Mouse (Mus musculus) heart, embryonic 12.5 days (tissue): ENCODE data around the gene Arcn1. TPM values are rescaled to one million over a fixed set of nuclear protein-coding genes. Genes with fewer than 3 reads are reported as not detected.
"Not testable (repeated sequence)": the region's sequence is repeated elsewhere in the genome, so short reads cannot be mapped to it uniquely, and the experiment has no call there.

Source experiments
- ATAC-seq: fragments of 200-750 bp; cut with Nextera tagmentation; 2 replicates; pipeline ENCODE4 v1.8.0; 2017; ENCODE audit warnings: moderate TSS enrichment, moderate library complexity; ENCODE audit not compliant: insufficient number of reproducible peaks, low FRiP score
- H3K27ac ChIP-seq: fragments of 300-500 bp; sonication (generic); 2 replicates; pipeline ENCODE4 v1.5.1; 2016; ENCODE audit warnings: mild to moderate bottlenecking, moderate library complexity; ENCODE audit not compliant: poor library complexity, severe bottlenecking
- H3K27me3 ChIP-seq: fragments of 300-500 bp; sonication (generic); replicated peaks from 2 replicates; pipeline ENCODE4 v1.6.1; 2016; ENCODE audit warnings: mild to moderate bottlenecking, moderate library complexity
- H3K36me3 ChIP-seq: fragments of 300-500 bp; sonication (generic); 2 replicates; pipeline ENCODE4 v1.6.1; 2016; ENCODE audit warnings: mild to moderate bottlenecking, moderate library complexity
- H3K4me1 ChIP-seq: fragments of 300-500 bp; sonication (generic); replicated peaks from 2 replicates; pipeline ENCODE4 v1.6.1; 2016; ENCODE audit warnings: mild to moderate bottlenecking
- H3K4me2 ChIP-seq: fragments of 300-500 bp; sonication (generic); 2 replicates; pipeline ENCODE4 v1.6.1; 2016; ENCODE audit warnings: mild to moderate bottlenecking, moderate library complexity
- H3K4me3 ChIP-seq: fragments of 300-500 bp; sonication (generic); 2 replicates; pipeline ENCODE4 v1.5.1; 2016; ENCODE audit warnings: mild to moderate bottlenecking
- H3K9ac ChIP-seq: fragments of 300-500 bp; sonication (generic); 2 replicates; pipeline ENCODE4 v1.6.1; 2016; ENCODE audit warnings: mild to moderate bottlenecking, moderate library complexity
- H3K9me3 ChIP-seq: fragments of 300-500 bp; sonication (generic); replicated peaks from 2 replicates; pipeline ENCODE4 v1.6.1; 2016; ENCODE audit warnings: mild to moderate bottlenecking, moderate library complexity
- whole genome bisulfite sequencing: fragments of 180-500 bp; shearing (Covaris S2); methylation state at CpG from one replicate; pipeline ENCODE4 v1.1.7; 2016; 5-methylcytosine and 5-hydroxymethylcytosine counted together
- polyA plus RNA-seq: library from polyadenylated mRNA; unstranded; fragments of >200 nt; fragmentation: Nextera tagmentation; extraction: Ambion mirVana; gene quantifications from 2 replicates; pipeline ENCODE4 v1.2.1, GENCODE M21; 2016

Gene Arcn1
- polyA plus RNA-seq, 1 experiment from 2014 or later = 151 TPM

GRCm38 (mm10) chr9:44799102-44799957, 31.7 kb upstream of the Arcn1 start, which contains the start of gene Tmem25:
TSS of gene Tmem25 (minus strand) at chr9:44799307.
- Histone ChIP-seq H3K9ac (peak within 1 kb of the TSS; percentile 77), H3K4me1 (peaks cover 13% of the 10 kb centered on the region)
- under 1% methylated on average over 75 of the region's 75 CpGs for WGBS

DNA sequence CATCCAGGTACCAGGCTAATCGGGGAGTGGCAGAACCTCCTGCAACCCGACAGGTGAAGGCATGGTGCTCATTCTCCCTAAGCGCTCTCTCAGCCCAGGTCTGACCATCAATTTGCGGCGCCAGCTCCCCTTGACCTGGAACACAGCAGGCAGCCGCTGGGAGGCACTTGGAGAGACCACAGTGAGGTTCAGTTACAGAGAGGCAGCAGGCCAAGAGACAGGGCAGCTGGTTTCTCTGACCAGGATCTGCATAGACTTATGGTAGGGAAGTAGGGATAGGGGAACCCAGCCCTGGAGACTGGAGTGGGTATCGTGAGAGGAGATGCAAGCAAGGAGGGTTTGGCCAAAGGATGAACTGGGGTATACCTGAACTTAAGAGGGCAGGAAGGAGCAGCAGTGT, 30.7 kb upstream of the Arcn1 start:
- Histone ChIP-seq H3K36me3 (no peaks in the 10 kb centered on the region), H3K9me3 (no peaks in the 10 kb centered on the region), H3K4me2 (peak overlapping the region; percentile 91; the same call in 1 of the 2 replicates), H3K27me3 (peaks cover 30% of the 10 kb centered on the region), H3K4me1 (peaks cover 13% of the 10 kb centered on the region), H3K9ac (no peak overlapping the region), H3K27ac (no peak overlapping the region), H3K4me3 (peak overlapping the region; percentile 66)
- ATAC-seq = no peak
- WGBS = 39% methylated on average over 7 of the region's 7 CpGs

More at GRCm38 (mm10) chr9:44799102-44799957, 31.7 kb upstream of the Arcn1 start, which contains the start of gene Tmem25:
- H3K9me3 ChIP-seq = no peaks in the 10 kb centered on the region
- H3K36me3 ChIP-seq = no peaks in the 10 kb centered on the region
- peak within 1 kb of the TSS; percentile 49 for H3K27ac ChIP-seq
- ATAC-seq = peak; percentile 92
- H3K4me2 ChIP-seq = peak within 1 kb of the TSS; percentile 91
- peaks cover 30% of the 10 kb centered on the region for H3K27me3 ChIP-seq
- peak within 1 kb of the TSS; percentile 66 for H3K4me3 ChIP-seq

DNA sequence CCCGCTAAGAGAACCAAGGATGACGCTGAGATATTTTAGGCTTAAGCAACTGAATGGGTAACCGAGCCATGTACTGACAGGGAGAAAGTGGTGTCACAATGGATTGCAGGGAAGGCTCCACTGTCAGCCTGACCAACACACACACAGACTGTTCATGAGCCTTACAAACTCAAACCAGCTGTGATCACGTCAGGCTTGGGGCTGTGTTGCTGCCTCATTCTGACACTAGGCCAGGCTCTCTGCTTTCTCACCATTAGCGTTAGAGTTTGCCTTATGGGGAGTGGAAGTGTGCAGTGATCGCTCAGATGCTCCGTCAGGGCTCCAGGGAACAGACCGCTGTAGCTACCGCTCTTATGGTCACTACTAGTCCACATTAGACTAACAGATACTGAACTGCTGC, 25.2 kb upstream of the Arcn1 start:
- Histone ChIP-seq H3K9me3 (no peaks in the 10 kb centered on the region), H3K9ac (no peak overlapping the region), H3K4me2 (no peak overlapping the region), H3K4me1 (no peaks in the 10 kb centered on the region), H3K27ac (no peak overlapping the region), H3K4me3 (no peak overlapping the region), H3K27me3 (peaks cover 12% of the 10 kb centered on the region), H3K36me3 (peaks cover 48% of the 10 kb centered on the region)
- ATAC-seq = no peak
- WGBS = 76% methylated on average over 9 of the region's 9 CpGs

DNA sequence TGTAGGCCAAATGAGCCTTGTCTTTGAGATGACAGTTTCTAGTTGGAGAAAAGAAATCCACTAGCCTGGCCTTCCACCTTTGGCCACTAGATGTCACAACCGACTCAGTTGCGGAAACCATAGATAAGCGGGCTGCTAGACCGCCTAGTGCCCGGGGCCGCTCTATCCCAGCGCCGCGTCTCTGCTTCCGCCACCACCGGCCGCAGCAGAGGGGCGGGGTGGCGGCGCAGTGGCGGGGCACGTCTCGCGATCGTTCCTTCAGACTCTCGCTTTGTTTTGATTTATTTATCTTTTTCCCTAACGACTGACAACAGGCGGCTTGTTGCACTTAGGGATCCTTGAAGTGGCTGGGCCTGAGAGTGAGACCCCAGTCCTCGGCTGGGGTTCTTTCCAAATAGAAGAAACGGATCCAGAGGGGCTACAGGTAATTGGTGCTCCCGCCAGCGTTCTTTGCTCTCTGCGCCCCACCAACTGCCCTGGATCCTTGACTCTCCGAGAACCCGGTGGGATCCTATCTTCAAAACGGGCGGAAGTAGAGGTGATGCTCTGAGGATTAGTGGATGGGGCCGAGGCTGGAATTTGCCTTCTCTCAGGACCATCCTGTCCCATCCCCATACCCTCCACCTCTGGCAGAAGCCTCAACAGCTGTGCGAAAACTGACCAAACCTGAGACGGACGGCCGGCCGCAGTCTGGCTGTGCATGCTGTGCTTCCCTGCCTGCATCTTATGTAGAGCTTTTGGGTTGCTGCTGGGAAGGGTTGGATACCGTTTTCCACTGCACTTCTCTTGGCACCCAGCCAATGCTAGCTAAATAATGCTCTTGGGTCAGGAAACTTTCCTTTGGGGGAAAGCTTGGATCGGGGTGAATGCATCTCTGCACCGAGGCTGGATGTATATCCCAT, 5.4 kb upstream of the Arcn1 start:
- Histone ChIP-seq H3K27ac (peak overlapping the region; percentile 91), H3K9me3 (no peaks in the 10 kb centered on the region), H3K9ac (peak overlapping the region; percentile 83), H3K4me1 (peaks cover 11% of the 10 kb centered on the region), H3K36me3 (peaks cover 13% of the 10 kb centered on the region), H3K27me3 (no peaks in the 10 kb centered on the region), H3K4me3 (peak overlapping the region; percentile 69), H3K4me2 (peak overlapping the region; percentile 90)
- peak; percentile 98 for ATAC-seq
- WGBS = under 1% methylated on average over 41 of the region's 41 CpGs

DNA sequence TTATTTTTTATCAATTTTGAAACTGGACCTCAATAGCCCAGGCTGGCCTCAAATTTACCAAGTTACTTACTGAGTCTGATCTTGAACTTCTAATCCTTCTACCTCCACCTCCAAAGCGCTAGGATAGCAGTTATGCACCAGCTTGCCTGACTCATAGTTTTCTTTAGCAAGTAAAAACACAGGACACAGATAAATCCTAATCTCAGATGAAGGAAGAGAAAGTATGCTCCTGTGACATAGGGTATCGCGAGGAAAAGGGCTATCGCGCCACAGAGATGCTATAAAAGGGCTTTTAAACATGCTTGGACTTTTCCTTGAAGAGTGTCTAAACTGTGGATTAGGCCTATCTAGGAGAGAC, 4.7 kb upstream of the Arcn1 start:
- H3K27ac ChIP-seq = peak overlapping the region; percentile 54; the same call in 1 of the 2 replicates
- 15% methylated on average over 5 of the region's 5 CpGs for WGBS
- peak; percentile 3; the same call in 1 of the 2 replicates for ATAC-seq

DNA sequence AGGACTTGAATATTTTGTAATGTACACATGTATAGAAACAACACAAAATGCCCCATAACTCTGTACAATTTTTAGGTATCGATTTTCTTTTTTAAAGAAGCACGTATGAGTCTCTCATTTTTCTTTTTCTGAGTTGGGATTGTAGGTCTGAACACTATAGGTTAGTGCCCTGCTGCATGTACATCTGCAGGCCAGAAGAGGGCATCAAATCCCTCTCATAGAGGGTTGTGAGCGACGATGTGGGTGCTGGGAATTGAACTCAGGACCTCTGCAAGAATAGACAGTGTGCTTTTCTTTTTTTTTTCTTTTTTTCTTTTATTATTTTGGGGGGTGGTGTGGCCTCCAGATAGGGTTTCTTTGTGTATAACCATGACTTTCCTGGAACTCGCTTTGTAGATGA, 3.7 kb upstream of the Arcn1 start:
- no peaks in the 10 kb centered on the region for H3K9me3 ChIP-seq
- 86% methylated on average over 5 of the region's 5 CpGs for WGBS
- no peak for ATAC-seq

More for the DNA sequence above, 4.7 kb upstream of the Arcn1 start:
- Histone ChIP-seq H3K9ac (0 out of 2 replicates have a peak overlapping the region, but pooled peaks have one; percentile 35), H3K27me3 (no peaks in the 10 kb centered on the region), H3K4me2 (no peak overlapping the region), H3K4me1 (peaks cover 11% of the 10 kb centered on the region), H3K4me3 (no peak overlapping the region), H3K9me3 (no peaks in the 10 kb centered on the region), H3K36me3 (peaks cover 13% of the 10 kb centered on the region)

DNA sequence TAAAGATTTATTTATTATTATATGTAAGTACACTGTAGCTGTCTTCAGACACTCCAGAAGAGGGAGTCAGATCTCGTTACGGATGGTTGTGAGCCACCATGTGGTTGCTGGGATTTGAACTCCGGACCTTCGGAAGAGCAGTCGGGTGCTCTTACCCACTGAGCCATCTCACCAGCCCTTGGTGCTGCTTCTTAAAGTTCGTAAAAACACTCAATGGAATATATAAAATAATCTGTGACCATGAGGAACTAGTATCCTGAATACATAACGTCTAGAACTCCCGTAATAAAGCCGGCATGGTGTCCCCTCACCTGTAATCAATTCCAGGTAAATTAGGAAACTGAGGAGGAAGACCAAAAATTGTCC, 367 bp upstream of the Arcn1 start:
- Histone ChIP-seq H3K4me3 (peak overlapping the region; percentile 85), H3K4me2 (peak overlapping the region; percentile 80), H3K4me1 (peaks cover 20% of the 10 kb centered on the region), H3K27ac (0 out of 2 replicates have a peak overlapping the region, but pooled peaks have one; percentile 21)
- not testable (repeated sequence) for H3K9me3 ChIP-seq, H3K27me3 ChIP-seq, H3K36me3 ChIP-seq, ATAC-seq, H3K9ac ChIP-seq
- 38% methylated on average over 8 of the region's 9 CpGs for WGBS

More for the DNA sequence above, 3.7 kb upstream of the Arcn1 start:
- Histone ChIP-seq H3K27ac (no peak overlapping the region), H3K4me3 (no peak overlapping the region), H3K27me3 (no peaks in the 10 kb centered on the region), H3K9ac (no peak overlapping the region), H3K4me1 (peaks cover 11% of the 10 kb centered on the region), H3K36me3 (peaks cover 13% of the 10 kb centered on the region), H3K4me2 (no peak overlapping the region)

DNA sequence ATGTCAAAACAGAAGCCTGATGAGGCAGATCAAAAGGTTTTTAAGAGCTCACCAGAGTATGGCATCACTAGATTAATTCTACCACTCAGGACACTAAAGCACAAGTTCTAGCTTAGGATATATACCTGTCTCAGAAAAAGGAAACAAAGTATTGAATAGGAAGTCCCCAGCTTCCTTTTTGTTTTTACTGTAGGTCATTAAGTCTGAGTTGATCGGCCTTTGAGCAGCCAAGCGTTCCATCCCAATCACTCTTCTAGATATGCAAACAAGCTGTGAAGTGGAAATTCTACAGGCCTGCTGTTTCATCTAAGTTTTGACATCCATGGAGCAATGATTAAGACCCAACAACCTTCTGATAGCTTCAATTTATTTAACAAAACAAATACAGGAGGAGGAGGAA, 6.8 kb downstream of the Arcn1 start:
- ATAC-seq = no peak
- Histone ChIP-seq H3K4me2 (no peak overlapping the region), H3K4me3 (no peak overlapping the region), H3K9ac (no peak overlapping the region), H3K27ac (no peak overlapping the region), H3K36me3 (peaks cover 30% of the 10 kb centered on the region), H3K27me3 (no peaks in the 10 kb centered on the region), H3K9me3 (no peaks in the 10 kb centered on the region), H3K4me1 (peaks cover 29% of the 10 kb centered on the region)
- WGBS = 59% methylated on average over 2 of the region's 2 CpGs

GRCm38 (mm10) chr9:44748473-44748872, 19.2 kb downstream of the Arcn1 start:
- no peak overlapping the region for H3K27ac ChIP-seq
- H3K4me3 ChIP-seq = no peak overlapping the region
- H3K4me2 ChIP-seq = no peak overlapping the region
- WGBS = 93% methylated on average over 7 of the region's 7 CpGs
- ATAC-seq = no peak
- no peaks in the 10 kb centered on the region for H3K27me3 ChIP-seq
- peaks cover 96% of the 10 kb centered on the region for H3K36me3 ChIP-seq
- no peaks in the 10 kb centered on the region for H3K4me1 ChIP-seq
- H3K9me3 ChIP-seq = no peaks in the 10 kb centered on the region
- no peak overlapping the region for H3K9ac ChIP-seq

- peaks cover 97% of the 10 kb centered on the region for H3K36me3 ChIP-seq
- 93% methylated on average over 3 of the region's 3 CpGs for WGBS
Observed at GRCm38 (mm10) chr9:44747341-44747740, 20.3 kb downstream of the Arcn1 start.

GRCm38 (mm10) chr9:44746666-44747065, 21.0 kb downstream of the Arcn1 start:
- H3K27me3 ChIP-seq = no peaks in the 10 kb centered on the region
- WGBS = 87% methylated on average over 3 of the region's 3 CpGs
- no peaks in the 10 kb centered on the region for H3K4me1 ChIP-seq
- H3K36me3 ChIP-seq = peaks cover 94% of the 10 kb centered on the region
- no peak overlapping the region for H3K9ac ChIP-seq
- ATAC-seq = no peak
- H3K4me2 ChIP-seq = no peak overlapping the region
- H3K4me3 ChIP-seq = no peak overlapping the region
- H3K9me3 ChIP-seq = no peaks in the 10 kb centered on the region
- no peak overlapping the region for H3K27ac ChIP-seq

More at GRCm38 (mm10) chr9:44747341-44747740, 20.3 kb downstream of the Arcn1 start:
- H3K27ac ChIP-seq = no peak overlapping the region
- ATAC-seq = no peak
- no peaks in the 10 kb centered on the region for H3K27me3 ChIP-seq
- H3K4me1 ChIP-seq = no peaks in the 10 kb centered on the region
- H3K9ac ChIP-seq = no peak overlapping the region
- no peak overlapping the region for H3K4me3 ChIP-seq
- H3K4me2 ChIP-seq = no peak overlapping the region
- no peaks in the 10 kb centered on the region for H3K9me3 ChIP-seq
